Mouse (Mus musculus) lung, adult 2 months (tissue): ENCODE data around the gene Pam.

Experiments used
- CTCF ChIP-seq: fragments of 200-500 bp; IDR thresholded peaks from 2 replicates; pipeline ENCODE4 v1.5.1; 2011; ENCODE audit warnings: mild to moderate bottlenecking, low read length, control low read depth; ENCODE audit not compliant: insufficient read depth
- POLR2A ChIP-seq: fragments of 200-500 bp; IDR thresholded peaks from 2 replicates; pipeline ENCODE4 v1.6.1; 2011; ENCODE audit warnings: low read depth, mild to moderate bottlenecking, control low read depth, low read length, borderline replicate concordance; ENCODE audit errors: extremely low read depth

GRCm38 (mm10) chr1:98028468-98028867 is 67.0 kb downstream of the Pam start:
- no peak for TF ChIP-seq POLR2A
- no peak for TF ChIP-seq CTCF
